11 mouse cellular contexts compared by ENCODE assay signal in genomic region chr2:35174100-35174499, GRCm38 (mm10). TPM values are rescaled to one million over a fixed set of nuclear protein-coding genes. Genes with fewer than 3 reads are reported as not detected.
A peak's percentile ranks its signal among the peaks of the same experiment; 100 is the strongest.
DNase-seq lines count a peak whose midpoint lies in the region; ATAC-seq and TF ChIP-seq lines count a peak whose summit lies in the region.
"Had no signal": no experiment of that assay in that cellular context is flagged by ENCODE, and none has a peak within 500 bp of the region (broad histone marks: within the 10 kb centered on the region; RNA-seq: fewer than 3 reads in every experiment).

No protein-coding gene starts in this region.

- DNase-seq in heart, adult 2 months: peak in 1 of 2 experiments; percentile 22
- no peak for DNase-seq in heart, postnatal 4 days
- peak; percentile 72 for DNase-seq in lung, embryonic 14.5 days
- no peak for DNase-seq in lung, postnatal 25 days (ENCODE audit: low spot score)
- no peak for DNase-seq in left cerebral cortex, adult 9 months (ENCODE audit: low spot score in 2 of 2)
- DNase-seq in gastrocnemius, postnatal 10 days: no peak
- DNase-seq: gastrocnemius, postnatal 36 days; thymus, adult 18-20 months had no signal

- peak overlapping the region; percentile 27; the same call in 1 of the 2 replicates for H3K27ac ChIP-seq in heart, adult 2 months
- peak overlapping the region; percentile 72; the same call in 1 of the 2 replicates for H3K27ac ChIP-seq in lung, embryonic 14.5 days (ENCODE audit: low read depth)
- H3K27ac ChIP-seq in heart, embryonic 15.5 days: peak overlapping the region; percentile 37; the same call in 1 of the 2 replicates
- H3K27ac ChIP-seq: liver, embryonic 15.5 days had no signal

- H3K4me1 ChIP-seq in heart, adult 2 months (ENCODE audit: control insufficient read depth, insufficient read depth, low read length): no peaks in the 10 kb centered on the region; the same call in 1 of the 2 replicates
- H3K4me1 ChIP-seq in lung, embryonic 14.5 days (ENCODE audit: insufficient read depth): no peaks in the 10 kb centered on the region
- peaks cover 24% of the 10 kb centered on the region for H3K4me1 ChIP-seq in heart, embryonic 15.5 days (replicated peaks)

- H3K36me3 ChIP-seq in heart, adult 2 months (ENCODE audit: control insufficient read depth, insufficient read depth, low read length): peaks cover 3% of the 10 kb centered on the region; the same call in 1 of the 2 replicates
- H3K36me3 ChIP-seq in lung, embryonic 14.5 days (ENCODE audit: insufficient read depth): peaks cover 92% of the 10 kb centered on the region
- peaks cover 85% of the 10 kb centered on the region for H3K36me3 ChIP-seq in heart, embryonic 15.5 days

- TF ChIP-seq EP300 in heart, adult 2 months (IDR thresholded peaks at IDR 0.05; ENCODE audit: insufficient read depth, low read depth, low read length): no peak

- H3K4me3 ChIP-seq in heart, adult 2 months: no peak overlapping the region
- H3K4me3 ChIP-seq in lung, embryonic 14.5 days (ENCODE audit: low read depth, low read length): no peak overlapping the region
- no peak overlapping the region for H3K4me3 ChIP-seq in heart, embryonic 15.5 days
- H3K4me3 ChIP-seq: liver, embryonic 15.5 days had no signal

- 30% methylated on average over 5 of the region's 5 CpGs for WGBS in heart, adult 2 months
- 17% methylated on average over 5 of the region's 5 CpGs for WGBS in lung, embryonic 14.5 days
- WGBS in heart, embryonic 15.5 days: 40% methylated on average over 5 of the region's 5 CpGs

- no peak overlapping the region for H3K4me2 ChIP-seq in lung, embryonic 14.5 days
- H3K4me2 ChIP-seq in heart, embryonic 15.5 days: no peak overlapping the region
- H3K4me2 ChIP-seq: liver, embryonic 15.5 days had no signal

- H3K79me2 ChIP-seq in heart, adult 2 months (replicated peaks; ENCODE audit: control insufficient read depth, insufficient read depth, low read length): no peaks in the 10 kb centered on the region

- no peaks in the 10 kb centered on the region for H3K27me3 ChIP-seq in heart, adult 2 months (ENCODE audit: control insufficient read depth, insufficient read depth, low read length)
- no peaks in the 10 kb centered on the region for H3K27me3 ChIP-seq in lung, embryonic 14.5 days (ENCODE audit: insufficient read depth, low read length)
- H3K27me3 ChIP-seq in heart, embryonic 15.5 days: no peaks in the 10 kb centered on the region
- H3K27me3 ChIP-seq: liver, embryonic 15.5 days had no signal

- TF ChIP-seq POLR2A in heart, adult 2 months (IDR thresholded peaks at IDR 0.05; ENCODE audit: insufficient read depth, low read depth, low read length): no peak

- no peak overlapping the region for H3K9ac ChIP-seq in heart, adult 2 months (ENCODE audit: low read depth, low read length)
- H3K9ac ChIP-seq in lung, embryonic 14.5 days: no peak overlapping the region; the same call in 1 of the 2 replicates
- no peak overlapping the region for H3K9ac ChIP-seq in heart, embryonic 15.5 days
- H3K9ac ChIP-seq: liver, embryonic 15.5 days had no signal

- intact Hi-C loops in heart, adult 2 months (cut with DNase I): no loop called here

- TF ChIP-seq CTCF in heart, adult 2 months (IDR thresholded peaks at IDR 0.05): no peak
- no peak for TF ChIP-seq CTCF in lung, embryonic 14.5 days (IDR thresholded peaks at IDR 0.05; ENCODE audit: low read depth)

- H3K9me3 ChIP-seq in lung, embryonic 14.5 days (ENCODE audit: low read depth, low read length): no peaks in the 10 kb centered on the region
- H3K9me3 ChIP-seq in heart, embryonic 15.5 days (replicated peaks): no peaks in the 10 kb centered on the region
- H3K9me3 ChIP-seq: liver, embryonic 15.5 days had no signal

- peak; percentile 69; the same call in 1 of the 2 replicates for ATAC-seq in lung, embryonic 14.5 days (ENCODE audit: insufficient read depth)
- ATAC-seq in heart, embryonic 15.5 days (replicated peaks; ENCODE audit: insufficient number of reproducible peaks, insufficient read depth, low FRiP score, low read depth): no peak
- 0 out of 2 replicates have a peak, but pooled peaks have one; percentile 30 for ATAC-seq in monocyte, adult 5-6 weeks (replicated peaks; ENCODE audit: insufficient number of reproducible peaks, low FRiP score, low TSS enrichment, poor library complexity, severe bottlenecking)

RNA-seq across cellular contexts. Expression of gene Rab14, which starts 26.8 kb away (rescaled TPM):
- total RNA-seq in heart, adult 2 months (2021): 100 to 1,000 TPM; 129 to 135 TPM
- polyA plus RNA-seq in heart, adult 2 months (2012; rRNA removed): 61.4 and 70.1 TPM in 2 replicates
- total RNA-seq in heart, postnatal 4 days (2021): 100 to 1,000 TPM; 154 to 165 TPM
- 301 and 305 TPM in 2 replicates for polyA plus RNA-seq in lung, embryonic 14.5 days (2014; fragmentation: Nextera tagmentation; extraction: Ambion mirVana)
- polyA plus RNA-seq in heart, embryonic 15.5 days (2015; fragmentation: Nextera tagmentation; extraction: Ambion mirVana): 238 and 318 TPM in 2 replicates
- 195 to 215 TPM (median 203 TPM) in 3 replicates for total RNA-seq in monocyte, adult 5-6 weeks (2017)
- 100 to 1,000 TPM in 1 of 2 experiments, 10 to 100 TPM in 1; 86.9 to 104 TPM for total RNA-seq in gastrocnemius, postnatal 10 days (2021)
